Mouse (Mus musculus) lung, adult 2 months (tissue): ENCODE measurements around the gene Gcsam. TPM values are rescaled to one million over a fixed set of nuclear protein-coding genes. Genes with fewer than 3 reads are reported as not detected.

ENCODE experiments used
- DNase-seq: peaks from one replicate; pipeline ENCODE4 v3.0.0; 2022
- H3K4me1 ChIP-seq: fragments of 200-500 bp; 2 replicates; pipeline ENCODE4 v1.6.1; 2011; ENCODE audit warnings: low read length; ENCODE audit not compliant: control insufficient read depth, insufficient read depth
- H3K4me3 ChIP-seq: fragments of 200-500 bp; replicated peaks from 2 replicates; pipeline ENCODE3; 2011; ENCODE audit warnings: low read depth, mild to moderate bottlenecking, control low read depth, low read length; ENCODE audit errors: extremely low read depth
- CTCF ChIP-seq: fragments of 200-500 bp; IDR thresholded peaks from 2 replicates; pipeline ENCODE4 v1.5.1; 2011; ENCODE audit warnings: mild to moderate bottlenecking, low read length, control low read depth; ENCODE audit not compliant: insufficient read depth
- POLR2A ChIP-seq: fragments of 200-500 bp; IDR thresholded peaks from 2 replicates; pipeline ENCODE4 v1.6.1; 2011; ENCODE audit warnings: low read depth, mild to moderate bottlenecking, control low read depth, low read length, borderline replicate concordance; ENCODE audit errors: extremely low read depth
- WGBS: fragments of 180-500 bp; shearing (Covaris S2); methylation state at CpG from one replicate; pipeline ENCODE4 v1.1.7; 2018; 5-methylcytosine and 5-hydroxymethylcytosine counted together
- polyA plus RNA-seq: library from polyadenylated mRNA; depleted of rRNA; stranded (reverse); fragments of >200 nt; gene quantifications from 2 replicates; pipeline ENCODE4 v1.2.3, GENCODE M21; 2012; rRNA removed

Gcsam gene
- 0.30 and 0.41 TPM in 2 replicates for polyA plus RNA-seq

- 41% methylated on average over 4 of the region's 4 CpGs for WGBS
- TF ChIP-seq POLR2A (no peak), CTCF (no peak)
- no peak for DNase-seq
- H3K4me1 ChIP-seq, result peaks cover 8% of the 10 kb centered on the region; the same call in 1 of the 2 replicates
- H3K4me3 ChIP-seq, result no peak within 1 kb of the TSS
Observed at GRCm38 (mm10) chr16:45610267-45610666, at the start of gene Gcsam. Gcsam (plus strand) TSS chr16:45610380.

DNA sequence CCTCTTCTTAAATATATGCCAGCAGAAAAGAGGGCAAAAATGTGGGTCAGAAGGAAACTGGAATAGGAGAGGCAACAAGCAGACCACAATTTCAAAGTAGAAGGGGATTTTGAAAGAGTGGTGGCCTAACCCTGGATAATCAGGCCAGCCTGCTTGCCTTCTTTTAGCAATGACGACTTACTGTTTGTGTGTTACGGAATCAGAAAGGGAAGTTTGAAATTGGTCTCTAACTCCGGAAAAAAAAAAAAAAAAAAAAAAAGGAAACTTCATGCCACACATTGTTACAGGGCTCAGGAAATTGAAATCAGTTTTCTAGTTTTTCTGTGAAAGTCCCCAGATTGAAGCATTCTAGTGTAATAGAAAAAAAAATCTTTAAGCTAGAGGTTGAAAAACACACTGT, 48.4 kb upstream of the Gcsam start:
- WGBS, result 35% methylated on average over 3 of the region's 3 CpGs
- TF ChIP-seq CTCF (no peak), POLR2A (no peak)
- no peak for DNase-seq
- H3K4me1 ChIP-seq, result no peaks in the 10 kb centered on the region
- H3K4me3 ChIP-seq, result no peak overlapping the region

GRCm38 (mm10) chr16:45572307-45572706, 37.9 kb upstream of the Gcsam start:
- WGBS, result 73% methylated on average over 3 of the region's 3 CpGs
- no peak for DNase-seq

GRCm38 (mm10) chr16:45579883-45580282, 30.3 kb upstream of the Gcsam start:
- TF ChIP-seq CTCF (no peak), POLR2A (no peak)
- WGBS, result 60% methylated on average over 12 of the region's 12 CpGs
- Histone ChIP-seq H3K4me1 (no peaks in the 10 kb centered on the region), H3K4me3 (no peak overlapping the region)
- no peak for DNase-seq

More at GRCm38 (mm10) chr16:45572307-45572706, 37.9 kb upstream of the Gcsam start:
- Histone ChIP-seq H3K4me3 (no peak overlapping the region), H3K4me1 (no peaks in the 10 kb centered on the region)
- no peak for TF ChIP-seq POLR2A
- no peak for TF ChIP-seq CTCF

- DNase-seq, result no peak
- Histone ChIP-seq H3K4me1 (no peaks in the 10 kb centered on the region), H3K4me3 (no peak overlapping the region)
- no peak for TF ChIP-seq POLR2A
- TF ChIP-seq CTCF, result 0 out of 2 replicates have a peak, but pooled peaks have one; percentile 23
- 38% methylated on average over 2 of the region's 2 CpGs for WGBS
Observed at GRCm38 (mm10) chr16:45582512-45582911, 27.7 kb upstream of the Gcsam start.

GRCm38 (mm10) chr16:45593656-45594055, 16.5 kb upstream of the Gcsam start:
- Histone ChIP-seq H3K4me1 (no peaks in the 10 kb centered on the region), H3K4me3 (no peak overlapping the region)
- WGBS, result 71% methylated on average over 1 of the region's 1 CpGs
- DNase-seq, result no peak
- TF ChIP-seq POLR2A (no peak), CTCF (no peak)

DNA sequence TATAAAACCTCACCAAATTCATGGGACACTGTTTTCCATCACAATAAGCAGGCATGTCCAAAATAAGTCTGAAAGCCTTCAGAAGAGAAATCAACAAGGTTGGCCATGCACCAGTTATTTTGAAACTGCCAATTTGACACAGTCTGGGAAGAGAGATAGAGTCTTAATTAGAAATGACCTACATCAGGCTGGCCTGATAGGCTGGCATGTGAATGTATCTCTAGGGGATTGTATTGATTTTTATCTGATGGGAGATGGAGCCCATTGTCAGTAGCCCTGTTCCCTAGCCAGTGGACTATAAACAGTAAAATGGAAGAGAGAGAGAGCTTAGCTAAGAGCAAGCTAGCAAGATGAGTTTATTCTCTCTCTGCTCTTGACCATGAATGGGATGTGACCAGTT, 14.7 kb upstream of the Gcsam start:
- Histone ChIP-seq H3K4me3 (no peak overlapping the region), H3K4me1 (no peaks in the 10 kb centered on the region)
- no peak for DNase-seq
- TF ChIP-seq CTCF (no peak), POLR2A (no peak)

- 13% methylated on average over 4 of the region's 4 CpGs for WGBS
- H3K4me3 ChIP-seq, result no peak overlapping the region
- TF ChIP-seq CTCF (peak; percentile 35; the same call in 1 of the 2 replicates), POLR2A (no peak)
- peak; percentile 6 for DNase-seq
- H3K4me1 ChIP-seq, result peaks cover 8% of the 10 kb centered on the region; the same call in 1 of the 2 replicates
Observed at GRCm38 (mm10) chr16:45608481-45608954, 1.7 kb upstream of the Gcsam start.

GRCm38 (mm10) chr16:45609300-45609699, 880 bp upstream of the Gcsam start:
- DNase-seq, result peak; percentile 9
- TF ChIP-seq CTCF, result 0 out of 2 replicates have a peak, but pooled peaks have one; percentile 4
- TF ChIP-seq POLR2A, result no peak
- no peak overlapping the region for H3K4me3 ChIP-seq
- 54% methylated on average over 3 of the region's 3 CpGs for WGBS
- peaks cover 8% of the 10 kb centered on the region; the same call in 1 of the 2 replicates for H3K4me1 ChIP-seq

GRCm38 (mm10) chr16:45613247-45613646, 3.1 kb downstream of the Gcsam start:
- 63% methylated on average over 2 of the region's 2 CpGs for WGBS
- H3K4me1 ChIP-seq, result peaks cover 8% of the 10 kb centered on the region; the same call in 1 of the 2 replicates
- DNase-seq, result no peak
- H3K4me3 ChIP-seq, result no peak overlapping the region
- no peak for TF ChIP-seq POLR2A
- TF ChIP-seq CTCF, result no peak
